Mouse (Mus musculus) forebrain, embryonic 12.5 days (tissue): Measurements from ENCODE around the gene Lonrf2. TPM values are rescaled to one million over a fixed set of nuclear protein-coding genes. Genes with fewer than 3 reads are reported as not detected.

ENCODE experiments used
- ATAC-seq: fragments of 200-750 bp; cut with Nextera tagmentation; 2 replicates; pipeline ENCODE4 v1.8.0; 2017; ENCODE audit warnings: moderate TSS enrichment; ENCODE audit not compliant: low FRiP score
- H3K27ac ChIP-seq: fragments of 300-500 bp; sonication (generic); 2 replicates; pipeline ENCODE4 v1.5.1; 2016; ENCODE audit warnings: mild to moderate bottlenecking
- H3K27me3 ChIP-seq: fragments of 300-500 bp; sonication (generic); 2 replicates; pipeline ENCODE4 v1.6.1; 2016; ENCODE audit warnings: mild to moderate bottlenecking
- H3K36me3 ChIP-seq: fragments of 300-500 bp; sonication (generic); replicated peaks from 2 replicates; pipeline ENCODE4 v1.6.1; 2016; ENCODE audit warnings: mild to moderate bottlenecking
- H3K4me1 ChIP-seq: fragments of 300-500 bp; sonication (generic); 2 replicates; pipeline ENCODE4 v1.6.1; 2016
- H3K4me2 ChIP-seq: fragments of 300-500 bp; sonication (generic); 2 replicates; pipeline ENCODE4 v1.6.1; 2016; ENCODE audit warnings: mild to moderate bottlenecking, moderate library complexity
- H3K4me3 ChIP-seq: fragments of 300-500 bp; sonication (generic); replicated peaks from 2 replicates; pipeline ENCODE4 v1.5.1; 2016; ENCODE audit warnings: mild to moderate bottlenecking
- H3K9ac ChIP-seq: fragments of 300-500 bp; sonication (generic); 2 replicates; pipeline ENCODE4 v1.6.1; 2016; ENCODE audit warnings: mild to moderate bottlenecking
- H3K9me3 ChIP-seq: fragments of 300-500 bp; sonication (generic); 2 replicates; pipeline ENCODE4 v1.6.1; 2016
- WGBS: fragments of 180-500 bp; shearing (Covaris S2); methylation state at CpG from one replicate; pipeline ENCODE4 v1.1.7; 2016; 5-methylcytosine and 5-hydroxymethylcytosine counted together
- polyA plus RNA-seq: library from polyadenylated mRNA; unstranded; fragments of >200 nt; fragmentation: Nextera tagmentation; extraction: Ambion mirVana; gene quantifications from 2 replicates; pipeline ENCODE4 v1.2.1, GENCODE M21; 2016

The Lonrf2 gene
- polyA plus RNA-seq, 1 experiment from 2014 or later, result 6.1 TPM

GRCm38 (mm10) chr1:38789988-38790602 lies 46.4 kb downstream of the Lonrf2 start:
- H3K36me3 ChIP-seq, result no peaks in the 10 kb centered on the region; the same call in 1 of the 2 replicates
- 0 out of 2 replicates have a peak overlapping the region, but pooled peaks have one; percentile 19 for H3K27ac ChIP-seq
- H3K4me1 ChIP-seq, result peaks cover 5% of the 10 kb centered on the region
- H3K27me3 ChIP-seq, result no peaks in the 10 kb centered on the region
- H3K9me3 ChIP-seq, result no peaks in the 10 kb centered on the region
- no peak overlapping the region for H3K4me3 ChIP-seq
- H3K9ac ChIP-seq, result no peak overlapping the region
- no peak overlapping the region for H3K4me2 ChIP-seq
- 69% methylated on average over 7 of the region's 7 CpGs for WGBS
- peak; percentile 44; the same call in 1 of the 2 replicates for ATAC-seq

- Histone ChIP-seq H3K27ac (no peak overlapping the region), H3K4me1 (peaks cover 5% of the 10 kb centered on the region), H3K27me3 (no peaks in the 10 kb centered on the region), H3K4me2 (no peak overlapping the region), H3K9ac (no peak overlapping the region), H3K36me3 (no peaks in the 10 kb centered on the region; the same call in 1 of the 2 replicates), H3K4me3 (no peak overlapping the region), H3K9me3 (no peaks in the 10 kb centered on the region)
- WGBS, result 71% methylated on average over 3 of the region's 3 CpGs
- no peak for ATAC-seq
These were observed 47.6 kb downstream of the Lonrf2 start for GRCm38 (mm10) chr1:38788904-38789303.

- H3K27me3 ChIP-seq, result no peaks in the 10 kb centered on the region
- no peak overlapping the region for H3K4me3 ChIP-seq
- no peaks in the 10 kb centered on the region for H3K9me3 ChIP-seq
- no peaks in the 10 kb centered on the region; the same call in 1 of the 2 replicates for H3K36me3 ChIP-seq
- H3K4me1 ChIP-seq, result peaks cover 5% of the 10 kb centered on the region
- no peak overlapping the region for H3K4me2 ChIP-seq
- WGBS, result 7% methylated on average over 5 of the region's 5 CpGs
- peak; percentile 47; the same call in 1 of the 2 replicates for ATAC-seq
- H3K9ac ChIP-seq, result no peak overlapping the region
- H3K27ac ChIP-seq, result no peak overlapping the region
These were observed 49.1 kb downstream of the Lonrf2 start for GRCm38 (mm10) chr1:38787443-38787842.

GRCm38 (mm10) chr1:38786358-38786757 lies 50.2 kb downstream of the Lonrf2 start:
- no peaks in the 10 kb centered on the region for H3K27me3 ChIP-seq
- no peak overlapping the region for H3K9ac ChIP-seq
- H3K27ac ChIP-seq, result no peak overlapping the region
- ATAC-seq, result no peak
- H3K36me3 ChIP-seq, result no peaks in the 10 kb centered on the region; the same call in 1 of the 2 replicates
- no peak overlapping the region for H3K4me3 ChIP-seq
- no peak overlapping the region for H3K4me2 ChIP-seq
- peaks cover 5% of the 10 kb centered on the region for H3K4me1 ChIP-seq
- 70% methylated on average over 7 of the region's 7 CpGs for WGBS
- H3K9me3 ChIP-seq, result no peaks in the 10 kb centered on the region

- no peak overlapping the region for H3K27ac ChIP-seq
- no peak overlapping the region for H3K9ac ChIP-seq
- H3K9me3 ChIP-seq, result no peaks in the 10 kb centered on the region
- H3K27me3 ChIP-seq, result no peaks in the 10 kb centered on the region
- no peak overlapping the region for H3K4me2 ChIP-seq
- H3K36me3 ChIP-seq, result no peaks in the 10 kb centered on the region
- no peak overlapping the region for H3K4me3 ChIP-seq
- H3K4me1 ChIP-seq, result no peaks in the 10 kb centered on the region
- ATAC-seq, result no peak
- WGBS, result 96% methylated on average over 1 of the region's 1 CpGs
These were observed 58.2 kb downstream of the Lonrf2 start for GRCm38 (mm10) chr1:38778271-38778670.

GRCm38 (mm10) chr1:38777500-38777899 lies 59.0 kb downstream of the Lonrf2 start:
- 87% methylated on average over 7 of the region's 7 CpGs for WGBS
- H3K9ac ChIP-seq, result no peak overlapping the region
- no peaks in the 10 kb centered on the region for H3K36me3 ChIP-seq
- no peaks in the 10 kb centered on the region for H3K9me3 ChIP-seq
- no peak overlapping the region for H3K4me3 ChIP-seq
- H3K4me2 ChIP-seq, result no peak overlapping the region
- H3K27ac ChIP-seq, result no peak overlapping the region
- no peak for ATAC-seq
- H3K4me1 ChIP-seq, result no peaks in the 10 kb centered on the region
- no peaks in the 10 kb centered on the region for H3K27me3 ChIP-seq

- Histone ChIP-seq H3K27ac (no peak overlapping the region), H3K27me3 (no peaks in the 10 kb centered on the region), H3K4me3 (no peak overlapping the region), H3K4me1 (no peaks in the 10 kb centered on the region), H3K9ac (no peak overlapping the region), H3K9me3 (no peaks in the 10 kb centered on the region), H3K36me3 (no peaks in the 10 kb centered on the region), H3K4me2 (no peak overlapping the region)
- no peak for ATAC-seq
- WGBS, result 92% methylated on average over 5 of the region's 5 CpGs
These were observed 60.8 kb downstream of the Lonrf2 start for GRCm38 (mm10) chr1:38775713-38776112.

- H3K27ac ChIP-seq, result no peak overlapping the region
- H3K4me3 ChIP-seq, result no peak overlapping the region
- no peaks in the 10 kb centered on the region for H3K36me3 ChIP-seq
- H3K4me1 ChIP-seq, result peaks cover 17% of the 10 kb centered on the region
- H3K27me3 ChIP-seq, result peaks cover 4% of the 10 kb centered on the region; the same call in 1 of the 2 replicates
- WGBS, result 78% methylated on average over 3 of the region's 3 CpGs
- no peak overlapping the region for H3K4me2 ChIP-seq
- no peak overlapping the region for H3K9ac ChIP-seq
- no peak for ATAC-seq
- no peaks in the 10 kb centered on the region for H3K9me3 ChIP-seq
These were observed 65.8 kb downstream of the Lonrf2 start for GRCm38 (mm10) chr1:38770676-38771075.

GRCm38 (mm10) chr1:38769920-38770319 lies 66.6 kb downstream of the Lonrf2 start:
- H3K27ac ChIP-seq, result no peak overlapping the region
- peaks cover 4% of the 10 kb centered on the region; the same call in 1 of the 2 replicates for H3K27me3 ChIP-seq
- no peaks in the 10 kb centered on the region for H3K9me3 ChIP-seq
- no peak overlapping the region for H3K9ac ChIP-seq
- no peak overlapping the region for H3K4me2 ChIP-seq
- no peaks in the 10 kb centered on the region for H3K36me3 ChIP-seq
- H3K4me3 ChIP-seq, result no peak overlapping the region
- peaks cover 17% of the 10 kb centered on the region for H3K4me1 ChIP-seq
- 19% methylated on average over 6 of the region's 6 CpGs for WGBS
- ATAC-seq, result no peak

GRCm38 (mm10) chr1:38767812-38768211 lies 68.7 kb downstream of the Lonrf2 start:
- Histone ChIP-seq H3K4me2 (0 out of 2 replicates have a peak overlapping the region, but pooled peaks have one; percentile 31), H3K27me3 (peaks cover 4% of the 10 kb centered on the region; the same call in 1 of the 2 replicates), H3K36me3 (no peaks in the 10 kb centered on the region), H3K9ac (no peak overlapping the region), H3K9me3 (no peaks in the 10 kb centered on the region), H3K4me1 (peaks cover 17% of the 10 kb centered on the region), H3K4me3 (no peak overlapping the region), H3K27ac (no peak overlapping the region)
- WGBS, result 10% methylated on average over 11 of the region's 11 CpGs
- ATAC-seq, result peak; percentile 72

GRCm38 (mm10) chr1:38766661-38767572 lies 69.6 kb downstream of the Lonrf2 start:
- Histone ChIP-seq H3K27me3 (peaks cover 4% of the 10 kb centered on the region; the same call in 1 of the 2 replicates), H3K36me3 (no peaks in the 10 kb centered on the region), H3K4me2 (peak overlapping the region; percentile 31), H3K9ac (peak overlapping the region; percentile 38; the same call in 1 of the 2 replicates), H3K4me1 (peaks cover 17% of the 10 kb centered on the region), H3K27ac (peak overlapping the region; percentile 56), H3K9me3 (no peaks in the 10 kb centered on the region), H3K4me3 (no peak overlapping the region)
- WGBS, result 28% methylated on average over 18 of the region's 18 CpGs
- peak; percentile 70 for ATAC-seq

GRCm38 (mm10) chr1:38766254-38766653 lies 70.3 kb downstream of the Lonrf2 start:
- Histone ChIP-seq H3K4me2 (no peak overlapping the region), H3K27me3 (peaks cover 4% of the 10 kb centered on the region; the same call in 1 of the 2 replicates), H3K36me3 (no peaks in the 10 kb centered on the region), H3K4me1 (peaks cover 17% of the 10 kb centered on the region), H3K27ac (peak overlapping the region; percentile 50; the same call in 1 of the 2 replicates), H3K4me3 (no peak overlapping the region), H3K9ac (no peak overlapping the region), H3K9me3 (no peaks in the 10 kb centered on the region)
- 0 out of 2 replicates have a peak, but pooled peaks have one; percentile 31 for ATAC-seq
- 50% methylated on average over 4 of the region's 4 CpGs for WGBS
